Mouse (Mus musculus) bone marrow macrophage, adult 2 months (primary cell): ENCODE measurements around the gene Tfdp2.

ENCODE experiments used
- CTCF ChIP-seq: IDR thresholded peaks from 2 replicates; pipeline ENCODE4 v1.5.1; 2012; ENCODE audit warnings: low read depth, mild to moderate bottlenecking, low read length, moderate library complexity
- POLR2A ChIP-seq: IDR thresholded peaks from 2 replicates; pipeline ENCODE4 v1.6.1; 2012; ENCODE audit warnings: mild to moderate bottlenecking, low read depth, low read length, borderline replicate concordance

- TF ChIP-seq CTCF (no peak), POLR2A (no peak)
These were observed 11.2 kb upstream of the Tfdp2 start for GRCm38 (mm10) chr9:96184909-96185308.
